Mouse (Mus musculus) kidney, embryonic 14.5 days (tissue): ENCODE measurements around the gene Fbxo46. TPM values are rescaled to one million over a fixed set of nuclear protein-coding genes. Genes with fewer than 3 reads are reported as not detected.
A peak's percentile ranks its signal among the peaks of the same experiment; 100 is the strongest.
"Not testable (repeated sequence)": the region's sequence is repeated elsewhere in the genome, so short reads cannot be mapped to it uniquely, and the experiment has no call there.

ENCODE experiments used
- ATAC-seq: fragments of 200-750 bp; cut with Nextera tagmentation; 2 replicates; pipeline ENCODE4 v1.8.0; 2017; ENCODE audit warnings: moderate number of reproducible peaks, mild to moderate bottlenecking, moderate TSS enrichment, moderate library complexity; ENCODE audit not compliant: low FRiP score, low TSS enrichment
- H3K27ac ChIP-seq: fragments of 300-500 bp; sonication (generic); 2 replicates; pipeline ENCODE4 v1.5.1; 2014; ENCODE audit warnings: low read depth, mild to moderate bottlenecking, low read length, moderate library complexity, mixed read lengths
- H3K27me3 ChIP-seq: fragments of 300-500 bp; sonication (generic); 2 replicates; pipeline ENCODE4 v1.6.1; 2014; ENCODE audit warnings: mild to moderate bottlenecking, low read length; ENCODE audit not compliant: control insufficient read depth, insufficient read depth
- H3K36me3 ChIP-seq: fragments of 300-500 bp; sonication (generic); 2 replicates; pipeline ENCODE4 v1.6.1; 2014; ENCODE audit warnings: low read length, mixed read lengths; ENCODE audit not compliant: control insufficient read depth, insufficient read depth
- H3K4me1 ChIP-seq: fragments of 300-500 bp; sonication (generic); 2 replicates; pipeline ENCODE4 v1.6.1; 2014; ENCODE audit warnings: low read length, mixed read lengths; ENCODE audit not compliant: control insufficient read depth, insufficient read depth
- H3K4me2 ChIP-seq: fragments of 300-500 bp; sonication (generic); replicated peaks from 2 replicates; pipeline ENCODE4 v1.6.1; 2014; ENCODE audit warnings: low read depth, mild to moderate bottlenecking, low read length
- H3K4me3 ChIP-seq: fragments of 300-500 bp; sonication (generic); 2 replicates; pipeline ENCODE4 v1.5.1; 2014; ENCODE audit warnings: mild to moderate bottlenecking, low read length
- H3K9ac ChIP-seq: fragments of 300-500 bp; sonication (generic); 2 replicates; pipeline ENCODE4 v1.6.1; 2014; ENCODE audit warnings: low read depth, mild to moderate bottlenecking, low read length, moderate library complexity
- H3K9me3 ChIP-seq: fragments of 300-500 bp; sonication (generic); 2 replicates; pipeline ENCODE4 v1.6.1; 2016; ENCODE audit warnings: low read length; ENCODE audit not compliant: control insufficient read depth
- WGBS: fragments of 180-500 bp; shearing (Covaris S2); extraction: QIAGEN DNeasy Blood & Tissue Kit; methylation state at CpG from one replicate; pipeline ENCODE4 v1.1.7; 2014; 5-methylcytosine and 5-hydroxymethylcytosine counted together
- polyA plus RNA-seq: library from polyadenylated mRNA; unstranded; fragments of >200 nt; fragmentation: Nextera tagmentation; extraction: Ambion mirVana; gene quantifications from 2 replicates; pipeline ENCODE4 v1.2.1, GENCODE M21; 2014

Fbxo46 gene
- 5.7 and 10.0 TPM in 2 replicates for polyA plus RNA-seq

DNA sequence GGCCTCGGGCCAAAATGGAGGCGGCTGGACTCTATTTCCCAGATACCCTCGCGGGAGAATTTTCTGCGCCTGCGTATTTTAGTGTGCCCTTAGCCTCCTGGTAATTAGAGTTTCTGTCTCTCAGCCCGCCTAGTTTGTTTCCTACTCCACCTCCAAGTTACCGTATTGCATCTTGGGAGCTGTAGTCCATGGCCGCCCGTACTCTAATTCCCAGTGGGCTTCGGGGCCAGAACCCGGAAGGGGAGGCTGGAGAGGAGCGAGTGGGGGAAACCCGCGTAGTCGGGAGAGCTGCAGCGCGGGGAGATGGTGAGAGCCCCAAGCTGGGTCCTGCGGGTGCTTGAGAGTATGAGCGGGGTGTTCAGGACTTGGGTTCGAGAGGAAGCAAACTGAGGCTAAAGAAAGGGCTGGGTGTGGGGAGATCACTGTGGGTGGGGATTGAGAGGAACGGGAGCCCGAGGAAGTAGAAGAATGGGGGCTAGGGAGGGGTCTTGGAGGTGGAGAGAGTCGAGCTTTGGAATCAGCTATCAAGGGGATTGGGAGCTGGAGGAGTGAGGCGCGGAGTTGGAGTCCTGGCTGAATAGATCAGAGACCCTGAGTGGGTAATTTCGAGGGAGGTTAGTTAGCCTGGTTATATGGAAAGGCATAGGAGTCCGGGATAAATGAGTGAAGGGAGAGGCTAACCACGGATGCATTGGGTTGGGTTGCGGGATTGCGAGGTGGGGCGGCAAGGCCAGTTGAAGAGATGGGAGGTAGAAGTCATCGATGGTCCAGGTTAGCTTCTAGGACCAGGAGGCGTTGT lies at the start of gene Fbxo46:
Gene Fbxo46 (plus strand): TSS at position 229 of the 799 bp plus-strand sequence.
- Histone ChIP-seq H3K4me1 (peaks cover 16% of the 10 kb centered on the region), H3K9me3 (peaks cover 7% of the 10 kb centered on the region), H3K9ac (peak within 1 kb of the TSS; percentile 68), H3K36me3 (no peaks in the 10 kb centered on the region), H3K27me3 (no peaks in the 10 kb centered on the region), H3K4me3 (peak within 1 kb of the TSS; percentile 63), H3K27ac (no peak within 1 kb of the TSS), H3K4me2 (peak within 1 kb of the TSS; percentile 91)
- ATAC-seq = peak; percentile 95
- 2% methylated on average over 34 of the region's 34 CpGs for WGBS

- WGBS = 54% methylated on average over 3 of the region's 3 CpGs
- H3K27me3 ChIP-seq = peaks cover 12% of the 10 kb centered on the region
- not testable (repeated sequence) for H3K9me3 ChIP-seq
Measured at GRCm38 (mm10) chr7:19071024-19071423, 48.6 kb upstream of the Fbxo46 start.

GRCm38 (mm10) chr7:19073504-19073903 lies 46.2 kb upstream of the Fbxo46 start:
- no peak overlapping the region for H3K9ac ChIP-seq
- no peak overlapping the region for H3K27ac ChIP-seq
- no peak overlapping the region for H3K4me3 ChIP-seq
- ATAC-seq = no peak
- WGBS = 71% methylated on average over 9 of the region's 9 CpGs
- peaks cover 18% of the 10 kb centered on the region for H3K4me1 ChIP-seq
- peaks cover 7% of the 10 kb centered on the region for H3K36me3 ChIP-seq
- no peaks in the 10 kb centered on the region for H3K27me3 ChIP-seq
- H3K4me2 ChIP-seq = no peak overlapping the region
- no peaks in the 10 kb centered on the region for H3K9me3 ChIP-seq

More at GRCm38 (mm10) chr7:19071024-19071423, 48.6 kb upstream of the Fbxo46 start:
- H3K27ac ChIP-seq, H3K4me1 ChIP-seq, H3K4me2 ChIP-seq, H3K36me3 ChIP-seq, H3K4me3 ChIP-seq, H3K9ac ChIP-seq, ATAC-seq: not testable (repeated sequence)

GRCm38 (mm10) chr7:19074494-19074893 lies 45.2 kb upstream of the Fbxo46 start:
- H3K9me3 ChIP-seq = no peaks in the 10 kb centered on the region
- peaks cover 17% of the 10 kb centered on the region for H3K36me3 ChIP-seq
- whole genome bisulfite sequencing = 95% methylated on average over 6 of the region's 6 CpGs
- no peak for ATAC-seq
- no peaks in the 10 kb centered on the region for H3K27me3 ChIP-seq
- no peak overlapping the region for H3K9ac ChIP-seq
- H3K27ac ChIP-seq = no peak overlapping the region
- H3K4me3 ChIP-seq = no peak overlapping the region
- H3K4me2 ChIP-seq = no peak overlapping the region
- peaks cover 18% of the 10 kb centered on the region for H3K4me1 ChIP-seq

DNA sequence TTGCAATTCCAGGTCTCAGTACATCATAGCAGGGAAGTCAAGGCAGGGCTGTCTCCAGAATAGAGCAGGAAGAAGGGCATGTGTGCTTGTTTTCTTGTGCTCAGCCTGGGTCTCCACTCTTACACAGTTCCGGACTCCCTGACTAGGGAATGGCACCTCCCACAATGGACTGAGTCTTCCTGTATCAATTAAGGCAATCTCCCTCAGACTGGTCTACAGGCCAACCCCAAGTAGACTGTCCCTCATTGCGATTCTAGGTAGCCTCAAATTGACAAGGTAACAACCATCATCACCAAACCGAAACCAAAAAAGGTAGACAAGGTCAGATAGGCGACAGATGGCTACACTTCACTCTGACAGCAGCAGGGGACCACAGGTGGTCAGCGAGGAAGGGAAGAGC lies 44.4 kb upstream of the Fbxo46 start:
- whole genome bisulfite sequencing = 63% methylated on average over 5 of the region's 5 CpGs
- Histone ChIP-seq H3K9ac (peak overlapping the region; percentile 12; the same call in 1 of the 2 replicates), H3K4me2 (peak overlapping the region; percentile 47), H3K4me1 (peaks cover 18% of the 10 kb centered on the region), H3K36me3 (peaks cover 23% of the 10 kb centered on the region), H3K9me3 (no peaks in the 10 kb centered on the region), H3K4me3 (peak overlapping the region; percentile 98), H3K27ac (no peak overlapping the region), H3K27me3 (no peaks in the 10 kb centered on the region)
- no peak for ATAC-seq

GRCm38 (mm10) chr7:19075723-19076585 lies 43.7 kb upstream of the Fbxo46 start, which contains the start of gene Dmwd:
TSS of gene Dmwd (plus strand) at chr7:19076227.
- WGBS = under 1% methylated on average over 81 of the region's 91 CpGs
- no peaks in the 10 kb centered on the region for H3K9me3 ChIP-seq
- no peaks in the 10 kb centered on the region for H3K27me3 ChIP-seq
- ATAC-seq = peak; percentile 98
- H3K36me3 ChIP-seq = peaks cover 30% of the 10 kb centered on the region
- H3K4me3 ChIP-seq = peak within 1 kb of the TSS; percentile 98
- peak within 1 kb of the TSS; percentile 73; the same call in 1 of the 2 replicates for H3K27ac ChIP-seq
- H3K4me1 ChIP-seq = peaks cover 18% of the 10 kb centered on the region
- H3K9ac ChIP-seq = peak within 1 kb of the TSS; percentile 98
- H3K4me2 ChIP-seq = peak within 1 kb of the TSS; percentile 87

- Histone ChIP-seq H3K36me3 (peaks cover 36% of the 10 kb centered on the region), H3K27ac (peak overlapping the region; percentile 73; the same call in 1 of the 2 replicates), H3K4me3 (peak overlapping the region; percentile 98), H3K27me3 (no peaks in the 10 kb centered on the region), H3K4me1 (peaks cover 18% of the 10 kb centered on the region), H3K9me3 (no peaks in the 10 kb centered on the region), H3K9ac (peak overlapping the region; percentile 98), H3K4me2 (peak overlapping the region; percentile 87)
- peak; percentile 7; the same call in 1 of the 2 replicates for ATAC-seq
- WGBS = 0% methylated on average over 22 of the region's 22 CpGs
Measured at GRCm38 (mm10) chr7:19076586-19076991, 43.1 kb upstream of the Fbxo46 start.

- no peaks in the 10 kb centered on the region for H3K9me3 ChIP-seq
- peak overlapping the region; percentile 98 for H3K4me3 ChIP-seq
- H3K36me3 ChIP-seq = peaks cover 46% of the 10 kb centered on the region
- 45% methylated on average over 14 of the region's 14 CpGs for WGBS
- H3K27ac ChIP-seq = no peak overlapping the region
- ATAC-seq = no peak
- H3K4me1 ChIP-seq = peaks cover 27% of the 10 kb centered on the region
- H3K9ac ChIP-seq = peak overlapping the region; percentile 98; the same call in 1 of the 2 replicates
- H3K4me2 ChIP-seq = peak overlapping the region; percentile 87
- H3K27me3 ChIP-seq = no peaks in the 10 kb centered on the region
Measured at GRCm38 (mm10) chr7:19077761-19078160, 41.9 kb upstream of the Fbxo46 start.
